Mouse (Mus musculus) heart, embryonic 10.5 days (tissue): ENCODE measurements at regions not wholly inside any gene's neighbourhood (a gene's known extent, or its start where the extent isn't known, plus 50 kb on each side); places are given as distances from the start of the nearest gene placed in this dataset.
A peak's percentile ranks its signal among the peaks of the same experiment; 100 is the strongest.

Experiments used
- DNase-seq: peaks from one replicate; pipeline ENCODE4 v3.0.0-alpha.2; 2017; ENCODE audit warnings: low spot score
- H3K27ac ChIP-seq: fragments of 300-500 bp; sonication (generic); 2 replicates; pipeline ENCODE4 v1.5.1; 2016; ENCODE audit warnings: mild to moderate bottlenecking
- H3K27me3 ChIP-seq: fragments of 300-500 bp; sonication (generic); 2 replicates; pipeline ENCODE4 v1.6.1; 2016; ENCODE audit warnings: mild to moderate bottlenecking; ENCODE audit not compliant: poor library complexity, insufficient read depth, severe bottlenecking
- H3K36me3 ChIP-seq: fragments of 300-500 bp; sonication (generic); 2 replicates; pipeline ENCODE4 v1.6.1; 2016; ENCODE audit warnings: mild to moderate bottlenecking, moderate library complexity
- H3K4me1 ChIP-seq: fragments of 300-500 bp; sonication (generic); 2 replicates; pipeline ENCODE4 v1.6.1; 2016; ENCODE audit warnings: mild to moderate bottlenecking
- H3K4me3 ChIP-seq: fragments of 300-500 bp; sonication (generic); 2 replicates; pipeline ENCODE4 v1.5.1; 2016; ENCODE audit warnings: mild to moderate bottlenecking, moderate library complexity
- H3K9me3 ChIP-seq: fragments of 300-500 bp; sonication (generic); 2 replicates; pipeline ENCODE4 v1.6.1; 2016; ENCODE audit warnings: mild to moderate bottlenecking, moderate library complexity
- WGBS: fragments of 180-500 bp; shearing (Covaris S2); methylation state at CpG from one replicate; pipeline ENCODE4 v1.1.7; 2016; 5-methylcytosine and 5-hydroxymethylcytosine counted together

- H3K27me3 ChIP-seq = no peaks in the 10 kb centered on the region
- no peak overlapping the region for H3K4me3 ChIP-seq
- H3K4me1 ChIP-seq = peaks cover 9% of the 10 kb centered on the region; the same call in 1 of the 2 replicates
- WGBS = 59% methylated on average over 6 of the region's 6 CpGs
- DNase-seq = no peak
- H3K9me3 ChIP-seq = no peaks in the 10 kb centered on the region
- no peak overlapping the region for H3K27ac ChIP-seq
- H3K36me3 ChIP-seq = no peaks in the 10 kb centered on the region
Measured at GRCm38 (mm10) chr2:146565693-146566092, 53.5 kb upstream of the Ralgapa2 start.

GRCm38 (mm10) chr2:146568171-146568842 lies 56.2 kb upstream of the Ralgapa2 start:
- H3K9me3 ChIP-seq = no peaks in the 10 kb centered on the region
- whole genome bisulfite sequencing = 71% methylated on average over 11 of the region's 11 CpGs
- no peak overlapping the region for H3K27ac ChIP-seq
- no peaks in the 10 kb centered on the region for H3K36me3 ChIP-seq
- no peaks in the 10 kb centered on the region for H3K27me3 ChIP-seq
- DNase-seq = no peak
- peaks cover 9% of the 10 kb centered on the region; the same call in 1 of the 2 replicates for H3K4me1 ChIP-seq
- H3K4me3 ChIP-seq = no peak overlapping the region

- H3K4me3 ChIP-seq = no peak overlapping the region
- 90% methylated on average over 11 of the region's 11 CpGs for WGBS
- H3K9me3 ChIP-seq = no peaks in the 10 kb centered on the region
- no peaks in the 10 kb centered on the region for H3K36me3 ChIP-seq
- no peaks in the 10 kb centered on the region for H3K27me3 ChIP-seq
- peaks cover 18% of the 10 kb centered on the region; the same call in 1 of the 2 replicates for H3K4me1 ChIP-seq
- no peak for DNase-seq
- H3K27ac ChIP-seq = no peak overlapping the region
Measured at GRCm38 (mm10) chr2:146571036-146571435, 58.9 kb upstream of the Ralgapa2 start.

- H3K4me1 ChIP-seq = peaks cover 26% of the 10 kb centered on the region
- no peaks in the 10 kb centered on the region for H3K27me3 ChIP-seq
- no peaks in the 10 kb centered on the region for H3K9me3 ChIP-seq
- no peak overlapping the region for H3K27ac ChIP-seq
- DNase-seq = no peak
- H3K36me3 ChIP-seq = no peaks in the 10 kb centered on the region
- 81% methylated on average over 9 of the region's 9 CpGs for WGBS
- H3K4me3 ChIP-seq = no peak overlapping the region
Measured at GRCm38 (mm10) chr2:146571857-146572256, 59.7 kb upstream of the Ralgapa2 start.

- WGBS = 51% methylated on average over 3 of the region's 3 CpGs
- no peak for DNase-seq
- peak overlapping the region; percentile 77 for H3K27ac ChIP-seq
- H3K36me3 ChIP-seq = no peaks in the 10 kb centered on the region
- H3K4me3 ChIP-seq = no peak overlapping the region
- peaks cover 20% of the 10 kb centered on the region for H3K4me1 ChIP-seq
- H3K27me3 ChIP-seq = no peaks in the 10 kb centered on the region
- no peaks in the 10 kb centered on the region for H3K9me3 ChIP-seq
Measured at GRCm38 (mm10) chr2:146575610-146576297, 63.6 kb upstream of the Ralgapa2 start.

- Histone ChIP-seq H3K4me1 (peaks cover 20% of the 10 kb centered on the region), H3K27me3 (no peaks in the 10 kb centered on the region), H3K27ac (peak overlapping the region; percentile 77), H3K36me3 (no peaks in the 10 kb centered on the region), H3K9me3 (no peaks in the 10 kb centered on the region), H3K4me3 (no peak overlapping the region)
- no peak for DNase-seq
- 49% methylated on average over 4 of the region's 4 CpGs for WGBS
Measured at GRCm38 (mm10) chr2:146576298-146576905, 64.3 kb upstream of the Ralgapa2 start.

- Histone ChIP-seq H3K4me1 (peaks cover 20% of the 10 kb centered on the region), H3K36me3 (no peaks in the 10 kb centered on the region), H3K27me3 (no peaks in the 10 kb centered on the region), H3K4me3 (no peak overlapping the region), H3K27ac (no peak overlapping the region), H3K9me3 (no peaks in the 10 kb centered on the region)
- WGBS = 79% methylated on average over 3 of the region's 3 CpGs
- DNase-seq = no peak
Measured at GRCm38 (mm10) chr2:146577096-146577495, 65.0 kb upstream of the Ralgapa2 start.

- no peak overlapping the region for H3K27ac ChIP-seq
- H3K9me3 ChIP-seq = no peaks in the 10 kb centered on the region
- no peaks in the 10 kb centered on the region for H3K36me3 ChIP-seq
- 94% methylated on average over 3 of the region's 3 CpGs for WGBS
- H3K4me3 ChIP-seq = no peak overlapping the region
- DNase-seq = peak; percentile 39
- peaks cover 9% of the 10 kb centered on the region for H3K4me1 ChIP-seq
- H3K27me3 ChIP-seq = no peaks in the 10 kb centered on the region
Measured at GRCm38 (mm10) chr2:146581220-146581619, 69.1 kb upstream of the Ralgapa2 start.

- Histone ChIP-seq H3K4me3 (no peak overlapping the region), H3K9me3 (no peaks in the 10 kb centered on the region), H3K4me1 (no peaks in the 10 kb centered on the region), H3K36me3 (no peaks in the 10 kb centered on the region), H3K27ac (no peak overlapping the region), H3K27me3 (no peaks in the 10 kb centered on the region)
- DNase-seq = peak; percentile 24
Measured at GRCm38 (mm10) chr2:146583807-146584388, 71.8 kb upstream of the Ralgapa2 start.

GRCm38 (mm10) chr2:146586381-146586780 lies 74.2 kb upstream of the Ralgapa2 start:
- Histone ChIP-seq H3K4me1 (no peaks in the 10 kb centered on the region), H3K36me3 (no peaks in the 10 kb centered on the region), H3K4me3 (no peak overlapping the region), H3K27me3 (no peaks in the 10 kb centered on the region), H3K9me3 (no peaks in the 10 kb centered on the region), H3K27ac (no peak overlapping the region)
- WGBS = 83% methylated on average over 1 of the region's 1 CpGs
- DNase-seq = peak; percentile 19

- peak; percentile 3 for DNase-seq
- 65% methylated on average over 3 of the region's 3 CpGs for WGBS
- no peaks in the 10 kb centered on the region for H3K27me3 ChIP-seq
- H3K27ac ChIP-seq = no peak overlapping the region
- H3K4me1 ChIP-seq = no peaks in the 10 kb centered on the region
- no peak overlapping the region for H3K4me3 ChIP-seq
- H3K36me3 ChIP-seq = no peaks in the 10 kb centered on the region
- no peaks in the 10 kb centered on the region for H3K9me3 ChIP-seq
Measured at GRCm38 (mm10) chr2:146586981-146587380, 74.8 kb upstream of the Ralgapa2 start.

- Histone ChIP-seq H3K36me3 (no peaks in the 10 kb centered on the region), H3K27me3 (no peaks in the 10 kb centered on the region), H3K9me3 (no peaks in the 10 kb centered on the region), H3K4me3 (no peak overlapping the region), H3K4me1 (no peaks in the 10 kb centered on the region), H3K27ac (no peak overlapping the region)
- no peak for DNase-seq
- 58% methylated on average over 3 of the region's 3 CpGs for WGBS
Measured at GRCm38 (mm10) chr2:146589860-146590259, 77.7 kb upstream of the Ralgapa2 start.

GRCm38 (mm10) chr2:146593291-146593690 lies 81.1 kb upstream of the Ralgapa2 start:
- no peaks in the 10 kb centered on the region for H3K36me3 ChIP-seq
- H3K27me3 ChIP-seq = no peaks in the 10 kb centered on the region

More at GRCm38 (mm10) chr2:146593291-146593690, 81.1 kb upstream of the Ralgapa2 start:
- no peak overlapping the region for H3K4me3 ChIP-seq
- WGBS = 66% methylated on average over 2 of the region's 2 CpGs
- no peak overlapping the region for H3K27ac ChIP-seq
- no peaks in the 10 kb centered on the region for H3K4me1 ChIP-seq
- DNase-seq = no peak
- no peaks in the 10 kb centered on the region for H3K9me3 ChIP-seq
